Mouse (Mus musculus): ENCODE measurements around the gene Hoxd3. TPM values are rescaled to one million over a fixed set of nuclear protein-coding genes. Genes with fewer than 3 reads are reported as not detected.

The Hoxd3 gene
- polyA plus RNA-seq, 1 experiment from 2014 or later, result 0.39 TPM

DNA sequence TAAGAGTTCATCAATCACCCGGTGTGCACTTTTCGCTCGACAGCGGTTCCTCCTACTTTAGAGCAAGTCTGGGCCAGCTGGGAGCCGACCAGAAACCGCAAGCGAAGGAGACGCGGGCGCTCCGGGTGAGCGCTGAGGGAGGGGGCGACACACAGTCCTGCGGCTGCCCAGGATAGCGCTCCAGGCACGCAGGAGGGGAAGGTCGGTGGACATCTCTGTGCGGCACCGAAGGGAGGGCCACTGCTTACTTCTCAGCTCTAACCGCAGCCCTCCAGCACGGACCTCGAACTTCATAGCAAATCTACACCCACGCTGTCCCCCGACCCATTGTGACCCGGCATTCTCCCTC is 41.4 kb downstream of the Hoxd3 start:
- H3K9ac ChIP-seq (ENCODE audit: low read length), result no peak overlapping the region
- peaks cover 85% of the 10 kb centered on the region for H3K27me3 ChIP-seq (ENCODE audit: control insufficient read depth, insufficient read depth, low read depth, low read length)
- 2% methylated on average over 25 of the region's 25 CpGs for WGBS
- H3K36me3 ChIP-seq (ENCODE audit: control insufficient read depth, insufficient read depth, low read length), result no peaks in the 10 kb centered on the region
- no peak overlapping the region for H3K27ac ChIP-seq (ENCODE audit: low read length)
- no peak for ATAC-seq (ENCODE audit: low read depth)
- peak overlapping the region; percentile 29 for H3K4me3 ChIP-seq (ENCODE audit: low read length)
- no peaks in the 10 kb centered on the region for H3K9me3 ChIP-seq (ENCODE audit: control insufficient read depth, low read length)
- H3K4me1 ChIP-seq (replicated peaks; ENCODE audit: control insufficient read depth, insufficient read depth, low read length), result 0 out of 2 replicates have a peak, but pooled peaks cover 5% of the 10 kb centered on the region
- H3K4me2 ChIP-seq (ENCODE audit: low read depth, low read length), result peak overlapping the region; percentile 53

- H3K27me3 ChIP-seq (ENCODE audit: control insufficient read depth, insufficient read depth, low read depth, low read length), result peaks cover 85% of the 10 kb centered on the region
- H3K9ac ChIP-seq (ENCODE audit: low read length), result no peak overlapping the region
- 0 out of 2 replicates have a peak, but pooled peaks cover 5% of the 10 kb centered on the region for H3K4me1 ChIP-seq (replicated peaks; ENCODE audit: control insufficient read depth, insufficient read depth, low read length)
- no peak overlapping the region for H3K4me2 ChIP-seq (ENCODE audit: low read depth, low read length)
- no peaks in the 10 kb centered on the region for H3K9me3 ChIP-seq (ENCODE audit: control insufficient read depth, low read length)
- 31% methylated on average over 5 of the region's 5 CpGs for WGBS
- ATAC-seq (ENCODE audit: low read depth), result no peak
- H3K27ac ChIP-seq (ENCODE audit: low read length), result no peak overlapping the region
- H3K36me3 ChIP-seq (ENCODE audit: control insufficient read depth, insufficient read depth, low read length), result no peaks in the 10 kb centered on the region
- H3K4me3 ChIP-seq (ENCODE audit: low read length), result no peak overlapping the region
These were observed 42.0 kb downstream of the Hoxd3 start for GRCm38 (mm10) chr2:74753711-74754110.

DNA sequence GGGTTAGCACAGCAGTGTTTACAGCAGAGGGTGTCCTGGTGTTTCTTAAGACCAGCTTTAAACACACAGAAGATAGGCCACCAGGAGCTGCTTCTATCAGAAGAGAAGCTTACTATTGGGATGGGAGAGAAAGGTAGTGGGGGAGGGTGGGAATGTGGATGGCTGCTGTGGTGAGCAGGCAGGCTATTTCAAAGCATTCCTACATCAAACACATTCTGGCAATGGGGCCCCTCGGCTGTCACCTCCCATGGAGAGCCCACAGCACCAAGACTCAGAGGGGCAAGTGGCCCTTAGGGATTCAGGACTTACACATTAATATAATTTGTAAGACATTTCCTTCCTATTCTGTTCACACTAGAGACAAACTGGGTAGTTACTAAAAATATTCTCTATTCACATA is 48.4 kb downstream of the Hoxd3 start:
- Histone ChIP-seq H3K36me3 (ENCODE audit: control insufficient read depth, insufficient read depth, low read length) (no peaks in the 10 kb centered on the region), H3K27me3 (ENCODE audit: control insufficient read depth, insufficient read depth, low read depth, low read length) (peaks cover 78% of the 10 kb centered on the region), H3K4me2 (ENCODE audit: low read depth, low read length) (no peak overlapping the region), H3K4me3 (ENCODE audit: low read length) (no peak overlapping the region), H3K4me1 (replicated peaks; ENCODE audit: control insufficient read depth, insufficient read depth, low read length) (peaks cover 12% of the 10 kb centered on the region), H3K27ac (ENCODE audit: low read length) (no peak overlapping the region), H3K9ac (ENCODE audit: low read length) (no peak overlapping the region), H3K9me3 (ENCODE audit: control insufficient read depth, low read length) (no peaks in the 10 kb centered on the region)
- WGBS, result 16% methylated on average over 1 of the region's 1 CpGs
- no peak for ATAC-seq (ENCODE audit: low read depth)

DNA sequence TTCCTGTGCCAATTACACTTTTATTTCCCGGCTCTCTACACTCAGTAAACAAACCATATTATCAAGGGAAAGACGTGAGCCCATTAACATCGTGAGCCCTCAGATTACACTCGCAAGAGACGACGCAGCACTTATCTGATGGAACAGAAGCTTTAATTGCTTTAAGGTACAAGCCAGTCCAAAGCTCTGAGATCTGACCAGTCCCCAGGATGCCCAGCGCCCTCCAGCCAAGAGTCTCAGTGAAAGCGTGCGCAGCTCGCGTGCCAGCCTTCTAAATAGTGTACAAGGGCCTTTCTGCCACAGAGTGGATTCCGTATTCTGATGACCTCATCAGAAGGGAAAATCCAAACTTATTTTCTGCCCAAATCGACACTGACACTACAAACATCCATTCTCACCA is 50.2 kb downstream of the Hoxd3 start:
- Histone ChIP-seq H3K27me3 (ENCODE audit: control insufficient read depth, insufficient read depth, low read depth, low read length) (peaks cover 83% of the 10 kb centered on the region), H3K4me1 (replicated peaks; ENCODE audit: control insufficient read depth, insufficient read depth, low read length) (peaks cover 12% of the 10 kb centered on the region), H3K4me2 (ENCODE audit: low read depth, low read length) (no peak overlapping the region), H3K27ac (ENCODE audit: low read length) (no peak overlapping the region), H3K36me3 (ENCODE audit: control insufficient read depth, insufficient read depth, low read length) (no peaks in the 10 kb centered on the region), H3K4me3 (ENCODE audit: low read length) (no peak overlapping the region), H3K9ac (ENCODE audit: low read length) (no peak overlapping the region), H3K9me3 (ENCODE audit: control insufficient read depth, low read length) (no peaks in the 10 kb centered on the region)
- 2% methylated on average over 13 of the region's 13 CpGs for WGBS
- ATAC-seq (ENCODE audit: low read depth), result no peak

GRCm38 (mm10) chr2:74762522-74763244 is 51.0 kb downstream of the Hoxd3 start, which contains the start of gene Hoxd1:
Gene Hoxd1, plus strand, starts transcription at chr2:74762980.
- Histone ChIP-seq H3K27me3 (ENCODE audit: control insufficient read depth, insufficient read depth, low read depth, low read length) (peaks cover 82% of the 10 kb centered on the region), H3K9ac (ENCODE audit: low read length) (no peak within 1 kb of the TSS), H3K36me3 (ENCODE audit: control insufficient read depth, insufficient read depth, low read length) (no peaks in the 10 kb centered on the region), H3K27ac (ENCODE audit: low read length) (no peak within 1 kb of the TSS), H3K4me2 (ENCODE audit: low read depth, low read length) (peak within 1 kb of the TSS; percentile 88), H3K4me3 (ENCODE audit: low read length) (peak within 1 kb of the TSS; percentile 54), H3K9me3 (ENCODE audit: control insufficient read depth, low read length) (no peaks in the 10 kb centered on the region), H3K4me1 (replicated peaks; ENCODE audit: control insufficient read depth, insufficient read depth, low read length) (peaks cover 12% of the 10 kb centered on the region)
- WGBS, result under 1% methylated on average over 57 of the region's 61 CpGs
- peak; percentile 74 for ATAC-seq (ENCODE audit: low read depth)

DNA sequence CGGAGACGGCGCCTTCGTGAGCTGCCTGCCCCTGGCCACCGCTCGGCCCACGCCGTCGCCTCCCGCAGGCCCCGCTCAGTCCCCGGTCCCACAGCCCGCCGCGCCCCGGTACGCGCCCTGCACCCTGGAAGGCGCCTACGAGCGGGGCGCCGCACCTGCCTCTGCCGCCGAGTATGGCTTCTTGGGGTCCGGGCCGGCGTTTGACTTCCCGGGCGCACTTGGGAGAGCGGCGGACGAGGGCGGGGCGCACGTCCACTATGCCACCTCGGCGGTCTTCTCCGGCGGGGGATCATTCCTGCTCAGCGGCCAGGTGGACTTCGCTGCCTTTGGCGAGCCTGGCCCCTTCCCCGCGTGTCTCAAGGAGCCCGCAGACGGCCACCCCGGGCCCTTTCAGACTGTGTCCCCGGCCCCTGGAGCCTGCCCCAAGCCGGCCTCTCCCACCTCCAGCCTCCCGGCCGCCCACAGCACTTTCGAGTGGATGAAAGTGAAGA is 51.6 kb downstream of the Hoxd3 start:
- peak; percentile 64 for ATAC-seq (ENCODE audit: low read depth)
- H3K27me3 ChIP-seq (ENCODE audit: control insufficient read depth, insufficient read depth, low read depth, low read length), result peaks cover 77% of the 10 kb centered on the region

DNA sequence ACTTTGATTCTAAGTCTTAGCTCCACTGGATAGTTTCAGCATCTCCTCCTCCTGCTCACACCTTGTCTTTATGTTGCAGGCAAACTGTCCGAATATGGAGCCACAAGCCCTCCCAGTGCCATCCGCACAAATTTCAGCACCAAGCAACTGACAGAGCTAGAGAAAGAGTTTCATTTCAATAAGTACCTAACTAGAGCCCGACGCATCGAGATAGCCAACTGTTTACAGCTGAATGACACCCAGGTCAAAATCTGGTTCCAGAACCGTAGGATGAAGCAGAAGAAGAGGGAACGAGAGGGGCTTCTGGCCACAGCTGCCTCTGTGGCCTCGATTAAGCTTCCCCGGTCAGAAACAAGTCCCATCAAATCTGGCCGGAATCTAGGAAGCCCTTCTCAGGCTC is 52.2 kb downstream of the Hoxd3 start:
- WGBS, result 44% methylated on average over 10 of the region's 10 CpGs
- Histone ChIP-seq H3K9ac (ENCODE audit: low read length) (no peak overlapping the region), H3K27me3 (ENCODE audit: control insufficient read depth, insufficient read depth, low read depth, low read length) (peaks cover 76% of the 10 kb centered on the region)

More for the DNA sequence above, 51.6 kb downstream of the Hoxd3 start:
- 2% methylated on average over 35 of the region's 53 CpGs for WGBS
- Histone ChIP-seq H3K4me3 (ENCODE audit: low read length) (peak overlapping the region; percentile 54), H3K27ac (ENCODE audit: low read length) (no peak overlapping the region), H3K9me3 (ENCODE audit: control insufficient read depth, low read length) (no peaks in the 10 kb centered on the region), H3K9ac (ENCODE audit: low read length) (no peak overlapping the region), H3K36me3 (ENCODE audit: control insufficient read depth, insufficient read depth, low read length) (no peaks in the 10 kb centered on the region), H3K4me2 (ENCODE audit: low read depth, low read length) (peak overlapping the region; percentile 88), H3K4me1 (replicated peaks; ENCODE audit: control insufficient read depth, insufficient read depth, low read length) (peaks cover 12% of the 10 kb centered on the region)

GRCm38 (mm10) chr2:74774359-74774758 is 62.6 kb downstream of the Hoxd3 start:
- no peak overlapping the region for H3K9ac ChIP-seq (ENCODE audit: low read length)
- 81% methylated on average over 2 of the region's 2 CpGs for WGBS
- no peak overlapping the region for H3K4me2 ChIP-seq (ENCODE audit: low read depth, low read length)
- H3K4me3 ChIP-seq (ENCODE audit: low read length), result no peak overlapping the region
- no peak for ATAC-seq (ENCODE audit: low read depth)
- H3K36me3 ChIP-seq (ENCODE audit: control insufficient read depth, insufficient read depth, low read length), result no peaks in the 10 kb centered on the region
- no peaks in the 10 kb centered on the region for H3K4me1 ChIP-seq (replicated peaks; ENCODE audit: control insufficient read depth, insufficient read depth, low read length)
- H3K9me3 ChIP-seq (ENCODE audit: control insufficient read depth, low read length), result no peaks in the 10 kb centered on the region
- H3K27me3 ChIP-seq (ENCODE audit: control insufficient read depth, insufficient read depth, low read depth, low read length), result peaks cover 2% of the 10 kb centered on the region; the same call in 1 of the 2 replicates
- H3K27ac ChIP-seq (ENCODE audit: low read length), result no peak overlapping the region

More for the DNA sequence above, 52.2 kb downstream of the Hoxd3 start:
- Histone ChIP-seq H3K9me3 (ENCODE audit: control insufficient read depth, low read length) (no peaks in the 10 kb centered on the region), H3K4me2 (ENCODE audit: low read depth, low read length) (no peak overlapping the region), H3K4me3 (ENCODE audit: low read length) (no peak overlapping the region), H3K36me3 (ENCODE audit: control insufficient read depth, insufficient read depth, low read length) (no peaks in the 10 kb centered on the region), H3K4me1 (replicated peaks; ENCODE audit: control insufficient read depth, insufficient read depth, low read length) (peaks cover 12% of the 10 kb centered on the region), H3K27ac (ENCODE audit: low read length) (no peak overlapping the region)
- no peak for ATAC-seq (ENCODE audit: low read depth)

- no peaks in the 10 kb centered on the region for H3K36me3 ChIP-seq (ENCODE audit: control insufficient read depth, insufficient read depth, low read length)
- no peak overlapping the region for H3K4me3 ChIP-seq (ENCODE audit: low read length)
- no peak overlapping the region for H3K27ac ChIP-seq (ENCODE audit: low read length)
- no peaks in the 10 kb centered on the region for H3K9me3 ChIP-seq (ENCODE audit: control insufficient read depth, low read length)
- no peak overlapping the region for H3K9ac ChIP-seq (ENCODE audit: low read length)
- no peak for ATAC-seq (ENCODE audit: low read depth)
- 59% methylated on average over 13 of the region's 13 CpGs for WGBS
- H3K27me3 ChIP-seq (ENCODE audit: control insufficient read depth, insufficient read depth, low read depth, low read length), result no peaks in the 10 kb centered on the region; the same call in 1 of the 2 replicates
- no peaks in the 10 kb centered on the region for H3K4me1 ChIP-seq (replicated peaks; ENCODE audit: control insufficient read depth, insufficient read depth, low read length)
- H3K4me2 ChIP-seq (ENCODE audit: low read depth, low read length), result no peak overlapping the region
These were observed 66.0 kb downstream of the Hoxd3 start for GRCm38 (mm10) chr2:74777536-74778275.
